Mouse (Mus musculus) CH12.LX (cell line): ENCODE results near the gene Socs2. TPM values are rescaled to one million over a fixed set of nuclear protein-coding genes. Genes with fewer than 3 reads are reported as not detected.

ENCODE experiments used
- DNase-seq: peaks from one replicate; pipeline ENCODE4 v3.0.0-alpha.2; 2013; ENCODE audit errors: extremely low read depth
- H3K27ac ChIP-seq: 2 replicates; pipeline ENCODE4 v1.5.1; 2012; ENCODE audit warnings: low read depth, mild to moderate bottlenecking, control low read depth, moderate library complexity; ENCODE audit not compliant: insufficient read depth
- H3K27me3 ChIP-seq: replicated peaks from 2 replicates; pipeline ENCODE3; 2012; ENCODE audit warnings: inconsistent platforms
- H3K36me3 ChIP-seq, 2 experiments: replicated peaks in 1 of 2; 2 replicates each; pipeline versions ENCODE3 to v1.6.1; 2012; ENCODE audit warnings: inconsistent platforms in 1 of 2, low read length in 1 of 2, mild to moderate bottlenecking in 1 of 2, mixed read lengths in 1 of 2, moderate library complexity in 1 of 2; ENCODE audit not compliant: control insufficient read depth in 1 of 2, insufficient read depth in 1 of 2
- H3K4me1 ChIP-seq, 2 experiments: 2 replicates each; pipeline ENCODE4 v1.6.1; 2012; ENCODE audit warnings: inconsistent platforms in 1 of 2, moderate library complexity in 1 of 2; ENCODE audit not compliant: insufficient read depth in 2 of 2, control insufficient read depth in 1 of 2
- H3K4me2 ChIP-seq: 2 replicates; pipeline ENCODE4 v1.6.1; 2012; ENCODE audit warnings: low read depth, mild to moderate bottlenecking, control low read depth; ENCODE audit not compliant: poor library complexity, insufficient read depth, severe bottlenecking
- H3K4me3 ChIP-seq, 3 experiments: fragments of 150-350 bp in 1 of 3; sonication (generic) in 1 of 3; replicated peaks in 1 of 3; 2 replicates each; pipeline versions ENCODE3 to v1.5.1; 2011 to 2012; ENCODE audit warnings: low read depth in 2 of 3, low read length in 2 of 3, mild to moderate bottlenecking in 2 of 3, moderate library complexity in 2 of 3, control low read depth in 1 of 3, improper control_type of control experiment in 1 of 3, inconsistent platforms in 1 of 3, mixed read lengths in 1 of 3; ENCODE audit not compliant: poor library complexity in 1 of 3
- H3K79me2 ChIP-seq: replicated peaks from 2 replicates; pipeline ENCODE4 v1.6.1; 2012; ENCODE audit warnings: mild to moderate bottlenecking, moderate library complexity; ENCODE audit not compliant: control insufficient read depth, poor library complexity, insufficient read depth, severe bottlenecking; ENCODE audit errors: extremely low read depth
- H3K9ac ChIP-seq: 2 replicates; pipeline ENCODE4 v1.6.1; 2012; ENCODE audit warnings: low read depth, mild to moderate bottlenecking, control low read depth, moderate library complexity; ENCODE audit not compliant: insufficient read depth
- H3K9me3 ChIP-seq: replicated peaks from 2 replicates; pipeline ENCODE3; 2012; ENCODE audit warnings: low read length, inconsistent platforms, mixed read lengths
- BHLHE40 ChIP-seq: IDR thresholded peaks from 2 replicates; pipeline ENCODE4 v1.6.1; 2011; ENCODE audit warnings: mild to moderate bottlenecking, low read depth, low read length, improper control_type of control experiment
- CTCF ChIP-seq, 2 experiments: IDR thresholded peaks in 1 of 2; conservative IDR thresholded peaks in 1 of 2; 2 replicates each; pipeline ENCODE4 v1.5.1; 2011 to 2012; ENCODE audit warnings: low read depth in 2 of 2, low read length in 2 of 2, improper control_type of control experiment in 1 of 2, inconsistent platforms in 1 of 2, mild to moderate bottlenecking in 1 of 2, moderate library complexity in 1 of 2
- ELF1 ChIP-seq: IDR thresholded peaks from 2 replicates; pipeline ENCODE4 v1.6.1; 2014; ENCODE audit warnings: low read depth, mild to moderate bottlenecking, inconsistent platforms, low read length, improper control_type of control experiment
- EP300 ChIP-seq: IDR thresholded peaks from 2 replicates; pipeline ENCODE4 v1.6.1; 2011; ENCODE audit warnings: low read length, improper control_type of control experiment
- GABPA ChIP-seq: IDR thresholded peaks from 2 replicates; pipeline ENCODE4 v1.6.1; 2012; ENCODE audit warnings: low read depth, low read length, improper control_type of control experiment, inconsistent platforms; ENCODE audit not compliant: insufficient replicate concordance
- JUN ChIP-seq: IDR thresholded peaks from 2 replicates; pipeline ENCODE4 v1.6.1; 2011; ENCODE audit warnings: low read depth, mild to moderate bottlenecking, low read length, improper control_type of control experiment, moderate library complexity; ENCODE audit not compliant: insufficient read depth
- JUND ChIP-seq: conservative IDR thresholded peaks from 2 replicates; pipeline ENCODE4 v1.6.1; 2011; ENCODE audit warnings: low read depth, low read length, improper control_type of control experiment
- MAFK ChIP-seq: IDR thresholded peaks from 2 replicates; pipeline ENCODE4 v1.6.1; 2011; ENCODE audit warnings: low read length, improper control_type of control experiment; ENCODE audit not compliant: insufficient replicate concordance
- MAX ChIP-seq: IDR thresholded peaks from 2 replicates; pipeline ENCODE4 v1.6.1; 2011; ENCODE audit warnings: low read length, improper control_type of control experiment
- MXI1 ChIP-seq: IDR thresholded peaks from 2 replicates; pipeline ENCODE4 v1.6.1; 2011; ENCODE audit warnings: mild to moderate bottlenecking, low read depth, low read length, improper control_type of control experiment
- MYC ChIP-seq: IDR thresholded peaks from 2 replicates; pipeline ENCODE4 v1.6.1; 2011; ENCODE audit warnings: low read depth, mild to moderate bottlenecking, improper control_type of control experiment, low read length
- NELFE ChIP-seq: IDR thresholded peaks from 2 replicates; pipeline ENCODE4 v1.6.1; 2011; ENCODE audit warnings: low read depth, low read length, improper control_type of control experiment
- NRF1 ChIP-seq: IDR thresholded peaks from 2 replicates; pipeline ENCODE4 v1.6.1; 2014; ENCODE audit warnings: low read depth, mild to moderate bottlenecking, inconsistent platforms, low read length, improper control_type of control experiment, moderate library complexity
- PAX5 ChIP-seq: IDR thresholded peaks from 2 replicates; pipeline ENCODE4 v1.6.1; 2012; ENCODE audit warnings: low read length, inconsistent platforms, mixed read lengths
- POLR2A ChIP-seq: IDR thresholded peaks from 2 replicates; pipeline ENCODE4 v1.6.1; 2011; ENCODE audit warnings: low read depth, mild to moderate bottlenecking, improper control_type of control experiment, low read length
- POLR2AphosphoS2 ChIP-seq: IDR thresholded peaks from 2 replicates; pipeline ENCODE4 v1.6.1; 2011; ENCODE audit warnings: low read depth, low read length, improper control_type of control experiment
- RAD21 ChIP-seq: IDR thresholded peaks from 2 replicates; pipeline ENCODE4 v1.6.1; 2011; ENCODE audit warnings: low read depth, mild to moderate bottlenecking, low read length, improper control_type of control experiment, moderate library complexity
- USF2 ChIP-seq: conservative IDR thresholded peaks from 2 replicates; pipeline ENCODE4 v1.6.1; 2011; ENCODE audit warnings: low read depth, low read length, improper control_type of control experiment
- ZC3H11A ChIP-seq: IDR thresholded peaks from 2 replicates; pipeline ENCODE4 v1.6.1; 2012; ENCODE audit warnings: low read depth, mild to moderate bottlenecking, inconsistent platforms, low read length, improper control_type of control experiment
- ZKSCAN1 ChIP-seq: IDR thresholded peaks from 2 replicates; pipeline ENCODE4 v1.6.1; 2012; ENCODE audit warnings: low read depth, inconsistent platforms, low read length, improper control_type of control experiment, borderline replicate concordance
- ZMIZ1 ChIP-seq: IDR thresholded peaks from 2 replicates; pipeline ENCODE4 v1.6.1; 2012; ENCODE audit warnings: low read depth, mild to moderate bottlenecking, inconsistent platforms, low read length, improper control_type of control experiment
- dilution Hi-C: fragments of 300-500 bp; cut with MboI; formaldehyde crosslinking; loops from 2 replicates; pipeline ENCODE4 v1.14.3; 2020; ENCODE audit warnings: low sequenced_read_pairs; ENCODE audit not compliant: extremely low pct_unique_long_range_greater_than_20kb, extremely low pct_ligation_motif_present
- in situ Hi-C: fragments of 300-500 bp; cut with MboI; formaldehyde crosslinking; loops from 3 replicates; pipeline ENCODE4 v1.14.3; 2019; ENCODE audit warnings: low sequenced_read_pairs, low pct_ligation_motif_present, low pct_unique_long_range_greater_than_20kb, mixed read lengths
- polyA plus RNA-seq: library from polyadenylated mRNA; unstranded; fragments of >175 nt; gene quantifications from 2 replicates; pipeline ENCODE4 v1.2.1, GENCODE M21; 2012; ENCODE audit warnings: low read depth; ENCODE audit not compliant: insufficient read length
- total RNA-seq, 2 experiments: library from RNA; depleted of rRNA; stranded (reverse); fragments of 300-350 nt in 1 of 2; fragments of >200 nt in 1 of 2; gene quantifications; 2 replicates each; pipeline ENCODE4 v1.2.3; 2012 to 2014

Gene Socs2
- total and polyA plus RNA-seq, 3 experiments, result 7.8 to 16.3 (median 15.7) TPM

DNA sequence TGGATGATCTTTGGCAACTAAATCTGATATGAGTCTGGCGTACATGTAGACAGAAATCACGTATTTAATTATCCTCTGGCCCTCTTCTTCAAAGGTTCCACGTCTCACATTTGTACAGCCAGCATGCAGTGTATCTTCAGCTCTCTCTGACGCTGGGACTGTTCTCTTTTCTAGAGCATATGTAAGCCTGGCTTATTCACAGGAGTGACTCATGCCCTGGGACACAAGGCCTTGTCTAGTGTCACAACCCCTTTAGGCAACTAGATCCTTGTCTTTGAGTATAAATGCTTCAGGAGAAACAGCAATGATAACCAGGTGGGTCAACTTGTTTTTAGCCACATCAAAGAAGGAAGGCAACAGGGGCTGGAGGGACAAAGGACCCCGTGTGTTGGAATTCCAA is 5.7 kb upstream of the Socs2 start:
- Histone ChIP-seq H3K4me1 (peaks cover 0 to under 1% of the 10 kb centered on the region in 2 experiments; a peak in 1 of 4 replicates), H3K27ac (no peak overlapping the region), H3K9ac (no peak overlapping the region), H3K4me2 (no peak overlapping the region), H3K79me2 (no peaks in the 10 kb centered on the region), H3K27me3 (no peaks in the 10 kb centered on the region), H3K36me3 (no peaks in the 10 kb centered on the region), H3K4me3 (no peak overlapping the region), H3K9me3 (no peaks in the 10 kb centered on the region)
- dilution Hi-C loops, result no loop called here
- in situ Hi-C loops, result loop anchor here (10.0 kb wide), 1 partner anchor 328 kb away; no protein-coding TSS in a partner anchor
- TF ChIP-seq JUN (no peak), POLR2AphosphoS2 (no peak), MYC (no peak), CTCF (conservative IDR thresholded peaks at IDR 0.05 in 1 of 2, IDR thresholded peaks at IDR 0.05 in 1 of 2; ENCODE audit: low read depth in 2 of 2, low read length in 2 of 2) (no peak), JUND (no peak), ZMIZ1 (no peak), ELF1 (no peak)
- DNase-seq, result no peak

DNA sequence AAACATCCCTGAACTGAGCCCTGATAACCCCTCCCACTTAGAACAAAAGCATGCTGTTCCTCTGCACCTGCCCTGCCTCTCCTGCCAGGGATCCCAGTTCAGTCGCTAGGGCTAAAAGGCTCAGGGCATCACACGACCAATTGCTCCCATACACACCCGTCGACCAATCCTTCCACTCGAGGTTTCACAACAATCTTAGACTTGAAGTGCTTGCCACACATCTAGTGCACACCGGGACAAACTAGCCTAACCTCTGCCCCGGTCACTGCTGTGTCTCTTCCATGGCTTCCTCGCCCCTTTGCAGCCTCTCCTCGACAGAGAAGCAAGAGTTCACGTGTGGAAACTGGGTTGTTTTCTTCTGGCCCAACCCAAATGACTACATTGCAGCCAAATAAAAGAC is 3.3 kb upstream of the Socs2 start:
- Histone ChIP-seq H3K4me2 (no peak overlapping the region), H3K27ac (no peak overlapping the region)
- in situ Hi-C loops, result loop anchor here (10.0 kb wide), 1 partner anchor 325 kb away; no protein-coding TSS in a partner anchor
- TF ChIP-seq USF2 (no peak), PAX5 (no peak), RAD21 (no peak), POLR2A (no peak), MAFK (no peak), JUND (no peak), NELFE (no peak), MXI1 (no peak), MAX (no peak), ZC3H11A (no peak), ZKSCAN1 (no peak), NRF1 (no peak), EP300 (no peak), GABPA (no peak), BHLHE40 (no peak)
- TF ChIP-seq, all 38 proteins: peak for 0
- DNase-seq, result no peak
- Histone ChIP-seq H3K79me2 (no peaks in the 10 kb centered on the region), H3K4me1 (peaks cover 0 to 8% of the 10 kb centered on the region in 2 experiments; a peak in 2 of 4 replicates), H3K9me3 (no peaks in the 10 kb centered on the region), H3K36me3 (no peaks in the 10 kb centered on the region), H3K9ac (no peak overlapping the region), H3K27me3 (no peaks in the 10 kb centered on the region), H3K4me3 (no peak overlapping the region)
- dilution Hi-C loops, result no loop called here
